Mouse (Mus musculus) cortical plate, adult 2 months (tissue): ENCODE results near the gene Gabbr2.

Experiments
- CTCF ChIP-seq: fragments of 200-500 bp; IDR thresholded peaks from 2 replicates; pipeline ENCODE4 v1.5.1; 2011; ENCODE audit warnings: mild to moderate bottlenecking, control low read depth, low read length; ENCODE audit not compliant: insufficient read depth; ENCODE audit errors: extremely low read depth
- POLR2A ChIP-seq: fragments of 200-500 bp; IDR thresholded peaks from 2 replicates; pipeline ENCODE4 v1.6.1; 2011; ENCODE audit warnings: mild to moderate bottlenecking, low read length, control low read depth; ENCODE audit not compliant: insufficient read depth; ENCODE audit errors: extremely low read depth

GRCm38 (mm10) chr4:46905152-46905551, 86.5 kb downstream of the Gabbr2 start:
- TF ChIP-seq CTCF (no peak), POLR2A (no peak)
